Mouse (Mus musculus) stomach, embryonic 14.5 days (tissue): ENCODE measurements around the gene Cep112. TPM values are rescaled to one million over a fixed set of nuclear protein-coding genes. Genes with fewer than 3 reads are reported as not detected.

ENCODE experiments used
- ATAC-seq: fragments of 200-750 bp; cut with Nextera tagmentation; 2 replicates; pipeline ENCODE4 v1.8.0; 2017; ENCODE audit warnings: low read depth, moderate TSS enrichment; ENCODE audit not compliant: insufficient number of reproducible peaks, insufficient read depth, low FRiP score
- H3K27ac ChIP-seq: fragments of 300-500 bp; sonication (generic); 2 replicates; pipeline ENCODE4 v1.5.1; 2014; ENCODE audit warnings: mild to moderate bottlenecking, low read length, moderate library complexity, mixed read lengths
- H3K27me3 ChIP-seq: fragments of 300-500 bp; sonication (generic); 2 replicates; pipeline ENCODE4 v1.6.1; 2014; ENCODE audit warnings: low read length, control low read depth, mixed read lengths; ENCODE audit not compliant: control insufficient read depth, insufficient read depth
- H3K36me3 ChIP-seq: fragments of 300-500 bp; sonication (generic); 2 replicates; pipeline ENCODE4 v1.6.1; 2014; ENCODE audit warnings: mild to moderate bottlenecking, control low read depth, low read length, moderate library complexity, mixed read lengths; ENCODE audit not compliant: control insufficient read depth, insufficient read depth
- H3K4me1 ChIP-seq: fragments of 300-500 bp; sonication (generic); 2 replicates; pipeline ENCODE4 v1.6.1; 2014; ENCODE audit warnings: low read length, control low read depth, mixed read lengths; ENCODE audit not compliant: control insufficient read depth, insufficient read depth
- H3K4me2 ChIP-seq: fragments of 300-500 bp; sonication (generic); replicated peaks from 2 replicates; pipeline ENCODE4 v1.6.1; 2014; ENCODE audit warnings: low read depth, low read length, control low read depth
- H3K4me3 ChIP-seq: fragments of 300-500 bp; sonication (generic); 2 replicates; pipeline ENCODE4 v1.5.1; 2014; ENCODE audit warnings: low read depth, low read length, control low read depth
- H3K9ac ChIP-seq: fragments of 300-500 bp; sonication (generic); replicated peaks from 2 replicates; pipeline ENCODE4 v1.6.1; 2014; ENCODE audit warnings: low read depth, mild to moderate bottlenecking, control low read depth, low read length, moderate library complexity, mixed read lengths
- H3K9me3 ChIP-seq: fragments of 300-500 bp; sonication (generic); 2 replicates; pipeline ENCODE4 v1.6.1; 2016; ENCODE audit warnings: low read depth, low read length, control low read depth; ENCODE audit not compliant: control insufficient read depth
- WGBS: fragments of 180-500 bp; shearing (Covaris S2); extraction: QIAGEN DNeasy Blood & Tissue Kit; methylation state at CpG from one replicate; pipeline ENCODE4 v1.1.7; 2014; 5-methylcytosine and 5-hydroxymethylcytosine counted together
- polyA plus RNA-seq: library from polyadenylated mRNA; unstranded; fragments of >200 nt; fragmentation: Nextera tagmentation; extraction: Ambion mirVana; gene quantifications from 2 replicates; pipeline ENCODE4 v1.2.1, GENCODE M21; 2014

Cep112 gene
- polyA plus RNA-seq, 1 experiment from 2014 or later: 24.1 TPM

- H3K4me3 ChIP-seq: no peak overlapping the region
- H3K4me2 ChIP-seq: no peak overlapping the region
- no peaks in the 10 kb centered on the region for H3K36me3 ChIP-seq
- no peak overlapping the region for H3K9ac ChIP-seq
- 71% methylated on average over 7 of the region's 7 CpGs for WGBS
- ATAC-seq: no peak
- no peaks in the 10 kb centered on the region for H3K4me1 ChIP-seq
- no peak overlapping the region for H3K27ac ChIP-seq
- H3K27me3 ChIP-seq: no peaks in the 10 kb centered on the region
- no peaks in the 10 kb centered on the region for H3K9me3 ChIP-seq
Measured at GRCm38 (mm10) chr11:108396076-108396829, 28.7 kb upstream of the Cep112 start.

- ATAC-seq: no peak
- H3K9me3 ChIP-seq: no peaks in the 10 kb centered on the region
- H3K27me3 ChIP-seq: no peaks in the 10 kb centered on the region
- no peaks in the 10 kb centered on the region for H3K36me3 ChIP-seq
- H3K4me2 ChIP-seq: no peak overlapping the region
- H3K9ac ChIP-seq: no peak overlapping the region
- no peaks in the 10 kb centered on the region for H3K4me1 ChIP-seq
- H3K4me3 ChIP-seq: no peak overlapping the region
- no peak overlapping the region for H3K27ac ChIP-seq
- 53% methylated on average over 7 of the region's 9 CpGs for WGBS
Measured at GRCm38 (mm10) chr11:108409876-108410644, 14.9 kb upstream of the Cep112 start.

GRCm38 (mm10) chr11:108416360-108416759 is 8.6 kb upstream of the Cep112 start:
- H3K36me3 ChIP-seq: no peaks in the 10 kb centered on the region
- ATAC-seq: no peak
- H3K9me3 ChIP-seq: no peaks in the 10 kb centered on the region
- no peaks in the 10 kb centered on the region for H3K27me3 ChIP-seq
- WGBS: 88% methylated on average over 1 of the region's 1 CpGs
- H3K27ac ChIP-seq: no peak overlapping the region
- no peak overlapping the region for H3K9ac ChIP-seq
- no peaks in the 10 kb centered on the region for H3K4me1 ChIP-seq
- H3K4me2 ChIP-seq: no peak overlapping the region
- H3K4me3 ChIP-seq: no peak overlapping the region

GRCm38 (mm10) chr11:108418540-108418939 is 6.5 kb upstream of the Cep112 start:
- Histone ChIP-seq H3K9me3 (no peaks in the 10 kb centered on the region), H3K27me3 (no peaks in the 10 kb centered on the region), H3K9ac (no peak overlapping the region), H3K36me3 (no peaks in the 10 kb centered on the region), H3K4me2 (no peak overlapping the region), H3K4me1 (no peaks in the 10 kb centered on the region), H3K27ac (no peak overlapping the region), H3K4me3 (no peak overlapping the region)
- WGBS: 30% methylated on average over 1 of the region's 1 CpGs
- ATAC-seq: no peak

- 85% methylated on average over 6 of the region's 6 CpGs for WGBS
- H3K9me3 ChIP-seq: no peaks in the 10 kb centered on the region
- no peak overlapping the region for H3K27ac ChIP-seq
- H3K27me3 ChIP-seq: no peaks in the 10 kb centered on the region
- no peak for ATAC-seq
- no peaks in the 10 kb centered on the region for H3K36me3 ChIP-seq
- H3K4me2 ChIP-seq: no peak overlapping the region
- no peak overlapping the region for H3K4me3 ChIP-seq
- no peaks in the 10 kb centered on the region for H3K4me1 ChIP-seq
- H3K9ac ChIP-seq: no peak overlapping the region
Measured at GRCm38 (mm10) chr11:108419242-108419641, 5.8 kb upstream of the Cep112 start.

- Histone ChIP-seq H3K4me3 (no peak overlapping the region), H3K27me3 (no peaks in the 10 kb centered on the region), H3K27ac (no peak overlapping the region), H3K4me1 (no peaks in the 10 kb centered on the region), H3K9me3 (no peaks in the 10 kb centered on the region), H3K36me3 (no peaks in the 10 kb centered on the region), H3K4me2 (peak overlapping the region; percentile 14; the same call in 1 of the 2 replicates), H3K9ac (no peak overlapping the region)
- 59% methylated on average over 4 of the region's 4 CpGs for WGBS
- ATAC-seq: no peak
Measured at GRCm38 (mm10) chr11:108420751-108421150, 4.2 kb upstream of the Cep112 start.

GRCm38 (mm10) chr11:108423221-108423620 is 1.8 kb upstream of the Cep112 start:
- H3K4me3 ChIP-seq: no peak overlapping the region
- H3K27ac ChIP-seq: no peak overlapping the region
- no peak for ATAC-seq
- no peaks in the 10 kb centered on the region for H3K9me3 ChIP-seq
- WGBS: 79% methylated on average over 7 of the region's 7 CpGs
- H3K36me3 ChIP-seq: no peaks in the 10 kb centered on the region
- H3K27me3 ChIP-seq: no peaks in the 10 kb centered on the region
- no peak overlapping the region for H3K4me2 ChIP-seq
- H3K9ac ChIP-seq: no peak overlapping the region
- H3K4me1 ChIP-seq: 0 out of 2 replicates have a peak, but pooled peaks cover 3% of the 10 kb centered on the region

- Histone ChIP-seq H3K9me3 (no peaks in the 10 kb centered on the region), H3K36me3 (no peaks in the 10 kb centered on the region), H3K4me2 (peak overlapping the region; percentile 41), H3K27me3 (no peaks in the 10 kb centered on the region), H3K9ac (no peak overlapping the region), H3K4me3 (peak overlapping the region; percentile 56), H3K27ac (no peak overlapping the region), H3K4me1 (0 out of 2 replicates have a peak, but pooled peaks cover 3% of the 10 kb centered on the region)
- WGBS: 11% methylated on average over 5 of the region's 5 CpGs
- ATAC-seq: no peak
Measured at GRCm38 (mm10) chr11:108424111-108424510, 881 bp upstream of the Cep112 start.
